Mouse (Mus musculus): Measurements from ENCODE around the gene Ext2.

Gene Ext2

GRCm38 (mm10) chr2:93777056-93777430, 45.3 kb downstream of the Ext2 start:
- in situ Hi-C loops (cut with MboI, MseI) = no loop called here

GRCm38 (mm10) chr2:93776267-93777055, 45.9 kb downstream of the Ext2 start:
- in situ Hi-C loops (cut with MboI, MseI) = no loop called here

GRCm38 (mm10) chr2:93775431-93775830, 46.9 kb downstream of the Ext2 start:
- in situ Hi-C loops (cut with MboI, MseI) = no loop called here

GRCm38 (mm10) chr2:93774946-93775345, 47.4 kb downstream of the Ext2 start:
- in situ Hi-C loops (cut with MboI, MseI) = no loop called here

GRCm38 (mm10) chr2:93772765-93773085, 49.6 kb downstream of the Ext2 start:
- in situ Hi-C loops (cut with MboI, MseI) = no loop called here

GRCm38 (mm10) chr2:93772054-93772764, 50.2 kb downstream of the Ext2 start:
- in situ Hi-C loops (cut with MboI, MseI) = no loop called here

GRCm38 (mm10) chr2:93770895-93771294, 51.5 kb downstream of the Ext2 start:
- in situ Hi-C loops (cut with MboI, MseI) = no loop called here

DNA sequence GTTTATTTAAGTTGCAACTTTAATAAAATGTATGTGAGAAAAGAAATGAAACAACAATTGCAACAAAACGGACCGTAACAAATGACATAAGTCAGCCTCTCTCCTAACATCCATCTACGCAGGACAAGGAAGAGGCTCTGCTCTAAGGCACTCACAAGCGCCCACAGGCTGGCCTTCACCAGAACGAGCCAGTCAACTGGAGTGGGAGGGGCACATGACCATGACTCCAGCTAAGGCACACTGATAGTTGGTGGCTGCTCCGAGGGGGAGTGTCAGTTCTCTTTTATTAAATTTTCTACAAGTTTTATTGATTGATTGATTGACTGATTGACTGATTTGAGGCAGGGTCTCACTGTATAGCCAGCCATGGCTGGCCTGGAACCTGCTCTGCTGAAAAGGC, 52.5 kb downstream of the Ext2 start:
- in situ Hi-C loops (cut with MboI, MseI) = no loop called here

- in situ Hi-C loops (cut with MboI, MseI) = no loop called here
Observed at GRCm38 (mm10) chr2:93765721-93766120, 56.6 kb downstream of the Ext2 start.

DNA sequence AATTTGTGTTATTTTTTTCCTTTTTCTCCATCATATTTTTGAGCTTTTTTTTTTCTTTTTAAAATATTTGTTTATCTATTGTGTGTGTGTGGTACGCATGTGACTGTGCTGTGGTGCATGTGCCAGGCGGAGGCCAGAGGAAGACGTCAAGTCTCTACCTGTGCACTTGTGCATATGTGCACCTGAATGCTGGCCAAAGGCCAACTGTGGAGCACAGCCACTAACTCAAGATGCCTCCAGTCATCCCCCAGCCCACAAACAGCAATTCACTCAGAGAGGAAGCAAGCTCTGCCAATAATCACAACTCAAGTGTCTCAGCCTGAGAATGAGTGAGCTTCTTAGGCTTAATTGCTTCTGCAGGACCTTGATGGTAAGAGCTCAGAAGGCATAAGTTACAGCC, 58.2 kb downstream of the Ext2 start:
- in situ Hi-C loops (cut with MboI, MseI) = no loop called here

DNA sequence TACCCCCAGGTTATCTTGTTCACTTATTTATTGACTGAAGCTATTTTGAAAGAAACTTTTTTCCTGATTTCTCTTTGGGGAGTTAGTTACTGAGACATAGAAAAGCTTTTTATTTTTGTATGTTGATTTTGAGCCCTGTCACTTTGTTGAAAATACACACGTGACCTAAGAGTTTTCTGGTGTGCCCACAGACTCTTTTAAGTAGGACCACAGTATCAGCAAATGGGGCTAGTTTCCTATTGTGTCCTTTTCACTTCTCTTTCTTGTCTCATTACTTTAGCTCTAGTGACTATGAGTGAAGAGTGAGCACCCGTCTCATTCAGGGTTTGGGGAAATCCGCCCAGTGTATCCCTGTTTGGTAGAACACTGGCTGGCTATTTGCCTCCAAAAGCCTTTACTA, 62.0 kb downstream of the Ext2 start:
- in situ Hi-C loops (cut with MboI, MseI) = no loop called here

- in situ Hi-C loops (cut with MboI, MseI) = no loop called here
Observed at GRCm38 (mm10) chr2:93759173-93759572, 63.2 kb downstream of the Ext2 start.

- in situ Hi-C loops (cut with MboI, MseI) = no loop called here
Observed at GRCm38 (mm10) chr2:93758298-93758697, 64.1 kb downstream of the Ext2 start.

DNA sequence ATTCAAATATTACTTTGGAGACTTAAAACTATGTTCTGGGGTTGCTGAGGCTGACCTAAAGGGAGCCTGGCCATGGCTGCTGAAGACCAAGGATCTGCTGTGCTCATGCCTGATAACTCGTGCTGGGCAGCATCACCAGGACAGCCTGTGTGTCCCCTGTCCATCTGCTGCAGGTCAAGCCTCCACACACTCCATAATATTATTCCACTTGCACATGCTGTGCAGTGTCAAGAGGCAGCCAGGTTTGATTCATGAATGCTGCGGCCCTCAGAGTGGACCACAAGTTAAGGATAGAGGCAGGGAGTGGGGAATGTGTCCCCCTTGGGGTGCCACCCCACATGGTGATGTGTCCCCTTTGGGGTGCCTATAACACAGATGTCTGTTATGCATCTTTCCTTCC, 68.0 kb downstream of the Ext2 start:
- in situ Hi-C loops (cut with MboI, MseI) = no loop called here

GRCm38 (mm10) chr2:93753147-93753758, 69.1 kb downstream of the Ext2 start:
- in situ Hi-C loops (cut with MboI, MseI) = no loop called here

GRCm38 (mm10) chr2:93749709-93750108, 72.7 kb downstream of the Ext2 start:
- in situ Hi-C loops (cut with MboI, MseI) = no loop called here

DNA sequence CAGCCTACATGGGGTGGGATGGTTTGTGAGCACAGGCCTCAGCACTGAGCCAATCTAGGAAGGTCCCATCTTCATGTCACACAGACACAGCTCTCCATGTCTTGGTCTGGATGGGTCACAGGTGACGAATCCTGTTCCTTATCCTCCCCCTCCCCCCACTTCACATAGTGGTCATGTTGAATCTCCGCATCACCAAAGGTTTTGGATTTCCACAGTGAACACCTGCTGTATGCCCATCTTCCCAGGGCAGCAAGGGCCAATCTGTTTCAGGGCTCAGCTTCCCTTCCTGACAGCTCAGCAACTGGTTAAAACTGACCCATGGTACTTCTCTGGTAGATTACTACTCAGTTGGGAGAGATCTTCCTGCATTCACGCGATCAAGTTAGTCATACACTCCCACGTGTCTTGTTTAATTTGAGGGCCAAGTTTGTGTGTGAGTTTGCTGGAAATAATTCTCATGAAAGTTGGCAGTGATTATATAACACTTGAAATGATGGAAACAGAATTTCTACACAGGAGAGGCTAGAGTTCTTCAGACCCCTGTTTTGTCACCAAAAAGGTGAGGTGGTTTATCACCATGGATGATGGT, 74.7 kb downstream of the Ext2 start:
- in situ Hi-C loops (cut with MboI, MseI) = no loop called here

DNA sequence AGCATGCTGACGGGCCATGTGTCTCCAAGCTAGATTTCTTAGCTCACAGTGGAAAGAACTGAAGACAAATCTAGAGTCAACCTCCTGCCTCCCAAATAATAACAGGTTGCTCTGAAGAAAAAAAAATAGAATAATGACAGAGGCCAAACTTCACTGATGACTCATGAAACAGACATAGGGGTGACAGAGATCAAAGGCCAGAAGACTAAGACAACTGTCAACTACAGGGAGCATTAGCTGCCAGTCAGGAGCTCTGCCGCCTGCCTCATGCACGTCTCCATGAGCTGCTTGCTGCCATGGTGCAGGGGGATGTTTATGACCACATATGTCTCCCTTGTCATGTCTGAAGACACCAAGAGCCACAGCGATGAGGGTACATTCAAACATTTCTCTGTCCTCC, 75.7 kb downstream of the Ext2 start:
- in situ Hi-C loops (cut with MboI, MseI) = no loop called here

GRCm38 (mm10) chr2:93746162-93746561, 76.2 kb downstream of the Ext2 start:
- in situ Hi-C loops (cut with MboI, MseI) = no loop called here

- in situ Hi-C loops (cut with MboI, MseI) = no loop called here
Observed at GRCm38 (mm10) chr2:93745741-93746140, 76.6 kb downstream of the Ext2 start.

- in situ Hi-C loops (cut with MboI, MseI) = no loop called here
Observed at GRCm38 (mm10) chr2:93744346-93745229, 77.8 kb downstream of the Ext2 start.

GRCm38 (mm10) chr2:93741700-93742099, 80.7 kb downstream of the Ext2 start:
- in situ Hi-C loops (cut with MboI, MseI) = no loop called here
